Mouse (Mus musculus) Muller cell, postnatal 12 days (primary cell): ENCODE results near the gene Pbp2.
A peak's percentile ranks its signal among the peaks of the same experiment; 100 is the strongest.

Experiments
- DNase-seq: peaks from one replicate; pipeline ENCODE4 v3.0.0-alpha.2; 2015; ENCODE audit errors: inconsistent ontology term

The Pbp2 gene

DNA sequence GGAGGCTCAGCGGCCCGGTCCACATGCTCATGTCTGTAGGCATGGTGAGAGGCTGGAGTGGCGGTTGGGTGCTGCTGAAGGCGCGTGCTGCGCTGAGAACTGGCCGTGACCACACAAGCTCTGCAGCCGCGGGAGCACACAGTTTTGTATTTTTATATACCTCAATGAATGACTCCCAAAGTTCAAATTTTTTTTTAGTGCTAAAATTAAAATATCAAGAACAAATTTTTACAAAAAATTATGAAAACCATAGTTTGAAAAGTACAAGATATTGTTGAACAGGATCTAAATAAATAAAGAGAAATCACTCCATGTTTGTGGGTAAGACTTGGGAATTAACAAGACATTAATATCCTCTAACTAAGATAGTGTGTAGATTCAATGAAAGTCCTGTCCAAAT is at the start of gene Pbp2:
TSS of gene Pbp2 (minus strand) at position 101 of the 400 bp plus-strand sequence.
- no peak for DNase-seq

DNA sequence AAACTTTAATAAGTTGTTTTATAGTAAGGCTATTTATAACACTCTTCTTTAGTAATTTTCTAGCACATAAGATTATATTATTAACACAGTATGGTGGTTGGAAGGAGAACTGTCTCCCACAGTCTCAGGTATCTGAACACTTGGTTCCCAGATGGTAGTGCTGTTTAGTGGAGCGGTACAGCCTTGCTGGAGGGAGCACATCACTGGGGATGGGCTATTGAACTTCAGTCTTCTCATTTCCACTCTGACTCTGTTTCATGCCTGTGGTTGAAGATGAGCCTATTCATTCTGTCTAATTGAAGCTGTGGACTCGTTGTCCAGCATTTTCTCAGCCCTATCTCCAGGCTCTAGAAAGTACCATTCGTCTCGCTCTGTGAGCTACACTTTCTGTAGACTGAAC is 44.7 kb upstream of the Pbp2 start:
- no peak for DNase-seq

DNA sequence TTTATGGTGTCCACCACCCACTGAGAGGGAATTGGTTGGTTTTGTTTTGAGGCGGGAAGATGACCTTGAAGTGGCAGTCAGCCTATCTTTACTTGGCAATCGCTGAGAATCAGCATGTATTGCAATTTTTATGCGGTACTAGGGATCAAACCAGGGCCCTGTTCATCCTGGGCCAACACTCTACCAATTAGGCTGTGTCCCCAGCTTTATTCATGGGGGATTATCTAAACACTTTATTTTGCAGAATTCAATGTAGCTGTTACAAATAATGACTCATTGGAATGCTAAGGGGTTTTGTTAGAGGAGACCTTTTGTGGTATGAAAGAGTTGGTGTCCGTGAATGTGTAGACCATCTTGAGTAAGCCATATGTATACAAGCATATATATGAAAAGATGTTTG is 42.3 kb upstream of the Pbp2 start:
- DNase-seq, result peak; percentile 61

DNA sequence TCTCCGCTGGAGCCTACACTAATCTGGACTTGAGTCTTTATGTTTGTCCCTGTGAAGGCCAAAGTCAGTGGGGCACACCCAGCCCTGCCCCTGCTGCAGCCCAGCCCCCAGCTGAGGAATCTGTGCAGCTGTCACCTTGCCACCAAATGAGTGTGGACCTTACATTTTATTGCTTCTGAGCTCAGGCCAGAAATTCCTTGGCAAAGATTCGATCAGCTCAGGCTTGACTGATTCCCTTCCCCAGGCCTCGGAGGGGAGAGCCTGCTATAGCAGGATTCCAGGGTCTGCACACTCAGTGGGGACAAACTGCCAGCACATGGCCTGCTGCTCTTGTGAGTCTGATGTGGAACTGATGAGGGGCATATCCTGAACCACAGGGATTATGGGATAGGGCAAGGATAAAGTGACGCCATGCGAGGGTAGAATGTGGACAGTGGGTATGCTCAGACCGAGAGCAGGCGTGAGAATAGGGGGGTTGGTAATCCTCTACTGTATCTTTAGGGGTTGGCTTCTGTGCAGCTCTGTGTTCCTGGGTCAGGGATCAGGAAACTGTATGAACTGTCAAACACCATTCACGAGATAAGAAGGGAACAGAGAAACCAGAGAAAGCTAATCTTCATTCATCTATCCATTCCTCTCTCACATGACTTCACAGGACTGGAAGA is 41.6 kb upstream of the Pbp2 start:
- DNase-seq, result peak; percentile 89

DNA sequence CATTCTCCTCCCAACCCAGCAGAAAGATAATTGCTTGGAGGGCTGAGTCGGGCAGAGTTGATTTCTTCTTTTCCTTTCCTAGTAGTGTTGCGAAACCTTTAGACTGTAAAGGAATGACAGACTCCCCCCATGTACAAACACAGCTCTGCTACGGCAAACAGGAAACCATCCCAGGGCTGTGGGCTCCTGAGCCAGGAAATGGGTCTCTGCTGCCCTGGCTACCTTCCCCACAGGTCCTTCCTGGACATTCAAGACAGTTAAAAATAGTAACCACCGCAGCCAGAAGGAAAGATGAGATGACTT is 30.8 kb upstream of the Pbp2 start:
- DNase-seq, result no peak

DNA sequence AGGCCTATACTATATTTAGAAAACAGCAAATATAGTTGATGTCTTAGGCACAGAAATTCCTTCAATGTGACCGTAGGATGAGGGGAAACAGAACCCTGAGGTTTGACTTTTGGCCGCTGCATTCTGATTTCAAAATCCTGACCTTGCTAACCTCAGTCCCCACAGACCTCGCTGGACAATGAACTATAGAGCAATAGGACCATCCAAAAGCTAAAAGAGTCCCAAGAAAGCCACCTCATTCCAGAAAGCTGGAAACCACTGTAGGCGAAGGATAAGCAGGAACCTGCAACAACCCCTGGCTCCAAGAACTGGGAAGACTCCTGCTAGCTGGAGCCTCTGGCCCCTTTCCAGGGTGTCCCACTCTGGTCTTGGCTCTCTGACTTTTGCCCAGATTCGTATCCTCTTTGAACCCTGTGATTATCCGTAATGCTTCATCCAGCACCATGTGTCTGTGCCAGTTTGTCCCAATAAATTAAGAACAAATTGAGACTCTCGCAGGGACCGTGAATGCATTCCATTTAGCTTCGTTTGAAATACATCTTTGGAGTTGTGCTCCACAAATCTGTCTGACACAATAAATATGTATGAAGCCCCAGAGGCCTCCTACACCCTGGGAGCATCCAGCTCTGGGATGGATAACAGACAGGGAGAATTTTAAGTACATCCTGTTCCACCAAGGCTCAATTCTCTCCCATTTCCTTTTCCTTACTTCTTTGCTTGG is 30.3 kb upstream of the Pbp2 start:
- no peak for DNase-seq

DNA sequence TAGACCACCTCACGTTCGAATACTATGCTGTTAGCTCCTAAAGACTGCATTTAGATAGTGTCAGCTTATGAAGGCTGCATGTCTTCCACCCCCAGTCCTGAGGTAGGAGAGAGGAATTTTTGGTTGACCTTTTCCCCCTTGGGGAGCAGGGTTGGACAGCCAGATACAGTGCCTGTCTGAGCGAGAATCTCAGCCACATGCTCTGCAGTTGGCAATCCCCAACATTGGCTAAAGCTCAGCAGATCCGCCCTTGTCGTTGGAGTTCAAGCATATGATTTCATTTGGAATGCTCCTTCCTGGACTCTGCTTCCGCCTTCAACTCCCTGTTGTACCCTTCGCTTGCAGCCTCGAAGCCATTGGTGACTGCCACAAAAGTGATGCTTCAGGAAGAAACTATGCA is 26.2 kb upstream of the Pbp2 start:
- DNase-seq, result no peak

DNA sequence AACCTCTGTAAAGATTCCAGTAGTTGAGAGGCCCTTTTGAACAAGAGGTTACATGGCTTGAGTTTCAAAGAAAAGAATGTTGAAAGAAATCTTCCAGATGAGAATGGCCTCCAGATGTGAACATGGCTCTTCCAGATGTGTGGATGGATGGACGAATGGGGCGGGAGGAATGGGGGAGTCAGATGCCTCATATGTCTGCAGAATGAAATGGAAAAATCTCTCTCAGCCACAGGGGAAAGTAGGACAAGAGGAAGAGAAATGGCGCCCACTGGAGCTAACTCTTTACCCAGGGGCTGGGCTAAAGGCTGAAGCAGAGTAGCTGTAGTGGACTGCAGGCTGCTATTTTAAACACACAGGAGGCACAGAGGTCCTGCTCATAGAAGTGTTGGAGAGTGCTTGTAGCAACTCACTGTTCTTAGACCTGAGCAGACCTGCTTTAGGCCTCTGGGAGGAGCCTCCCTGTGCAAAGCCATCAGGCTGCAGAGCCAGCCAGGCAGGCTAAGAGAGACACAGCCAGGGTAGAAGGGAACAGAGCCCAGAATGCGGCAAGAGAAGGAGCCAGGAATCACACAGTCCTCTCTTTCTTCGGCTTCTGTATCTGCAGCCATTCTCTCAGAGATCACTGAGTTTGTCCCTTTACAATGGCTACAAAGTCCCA is 23.9 kb upstream of the Pbp2 start:
- DNase-seq, result peak; percentile 83

DNA sequence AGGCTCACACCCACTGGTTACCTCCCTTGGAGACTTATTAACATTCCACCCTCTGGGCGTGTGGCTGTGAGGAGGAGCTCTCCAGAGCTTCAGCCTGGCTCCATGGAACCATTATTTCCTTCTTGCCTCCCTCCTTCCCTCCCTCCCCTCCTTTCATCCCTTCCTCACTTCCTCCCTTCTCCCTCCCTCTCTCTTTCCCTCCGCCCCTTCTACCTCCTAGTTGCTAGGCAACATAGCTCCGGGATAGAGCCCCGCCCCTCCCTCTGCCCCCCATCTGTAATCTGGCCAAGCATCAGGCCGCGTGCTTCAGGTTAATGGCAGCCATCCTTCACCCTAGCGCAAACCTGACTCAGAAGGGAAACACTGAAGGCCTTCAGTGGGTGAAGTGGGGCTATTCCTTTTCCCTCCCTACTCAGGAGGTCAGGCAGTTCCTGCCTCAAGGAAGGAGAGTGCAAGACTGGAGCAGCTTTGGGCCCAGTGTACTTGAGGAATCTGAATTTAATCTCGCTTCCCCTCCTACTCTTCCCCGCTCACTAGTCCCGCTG is 22.6 kb upstream of the Pbp2 start:
- DNase-seq, result no peak

DNA sequence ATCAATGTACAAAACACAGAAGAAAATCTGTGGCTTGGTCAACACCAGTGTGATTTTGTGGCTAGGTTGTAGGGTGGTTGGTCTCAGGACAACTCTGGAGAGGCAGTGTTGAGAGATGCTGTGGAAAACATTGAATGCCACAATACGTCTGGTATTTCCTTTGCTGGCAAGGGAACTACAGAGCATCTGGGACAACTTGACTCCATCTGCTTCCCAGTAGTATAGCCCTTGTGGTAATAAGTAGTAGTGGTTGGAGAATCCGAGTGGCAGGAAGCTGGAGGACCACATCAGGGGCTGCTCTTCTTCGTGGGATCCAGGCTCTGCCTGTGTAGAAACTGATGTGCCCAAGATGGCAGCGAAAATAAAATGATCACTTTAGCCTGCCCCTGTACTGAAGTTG is 21.7 kb upstream of the Pbp2 start:
- DNase-seq, result no peak

DNA sequence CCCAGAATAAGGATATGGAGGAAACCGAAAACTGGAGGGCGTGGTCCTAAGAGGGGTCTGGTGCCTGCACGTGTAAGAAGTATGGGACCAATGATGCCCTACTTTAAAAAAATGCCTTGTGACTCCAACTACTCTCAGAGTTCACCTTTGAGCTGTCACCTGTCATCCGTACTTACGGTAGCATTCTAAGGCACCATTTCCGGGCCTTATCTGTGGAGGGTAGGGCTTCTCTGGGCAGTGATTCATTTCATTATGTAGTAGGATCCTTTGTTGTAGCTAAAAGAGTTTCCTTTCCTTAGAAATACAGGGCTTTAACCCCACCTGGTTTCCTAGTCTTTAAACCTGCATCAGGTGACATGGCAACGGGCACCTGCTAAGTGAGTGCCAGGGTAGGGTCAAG is 16.6 kb upstream of the Pbp2 start:
- DNase-seq, result no peak

DNA sequence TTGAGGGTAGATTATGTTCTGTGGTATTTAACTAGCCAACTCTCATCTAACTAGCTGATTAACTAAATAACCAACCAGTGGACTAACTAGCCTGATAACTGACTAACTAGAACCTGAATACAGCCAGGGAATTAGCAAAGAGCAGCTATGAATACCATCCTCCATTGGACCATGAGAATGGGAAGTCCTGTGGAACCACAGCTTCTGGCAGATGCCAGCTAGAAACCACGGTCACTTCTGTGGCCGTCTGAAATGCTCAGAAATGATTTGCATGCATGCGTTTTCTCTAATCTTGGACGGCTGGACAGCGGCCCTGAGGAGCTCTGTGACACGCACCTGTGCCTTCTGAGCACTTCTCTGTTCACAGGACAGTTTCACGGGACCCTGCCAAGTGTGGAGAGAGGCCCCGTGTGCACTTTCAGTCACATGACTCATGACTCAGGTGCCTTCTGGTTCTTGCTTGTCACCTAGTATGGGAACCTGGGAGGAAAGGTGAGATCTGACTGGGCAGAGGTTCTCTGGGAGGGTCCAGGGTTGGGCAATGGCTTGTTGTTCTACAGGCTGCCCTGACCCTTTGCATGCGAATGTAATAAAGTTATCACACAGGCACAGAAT is 14.6 kb upstream of the Pbp2 start:
- peak; percentile 54 for DNase-seq

DNA sequence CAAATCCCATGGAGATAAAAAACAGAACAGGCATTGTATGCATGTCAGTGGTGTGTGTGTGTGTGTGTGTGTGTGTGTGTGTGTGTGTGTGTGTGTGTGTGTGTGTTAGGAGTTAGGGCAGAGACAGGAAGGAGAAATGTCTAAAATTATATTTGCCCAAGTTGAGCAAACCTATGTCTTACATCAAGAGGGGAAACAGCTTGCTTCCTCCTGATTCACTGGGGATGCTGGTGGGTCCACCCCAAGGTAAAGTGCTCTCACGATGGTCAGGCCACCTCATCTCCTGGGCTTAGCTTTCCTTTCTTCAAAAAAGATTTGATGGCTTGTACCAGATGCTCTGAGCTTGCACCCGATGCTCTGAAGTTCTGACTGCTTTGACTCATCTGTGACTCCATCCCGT is 13.9 kb upstream of the Pbp2 start:
- DNase-seq, result no peak

DNA sequence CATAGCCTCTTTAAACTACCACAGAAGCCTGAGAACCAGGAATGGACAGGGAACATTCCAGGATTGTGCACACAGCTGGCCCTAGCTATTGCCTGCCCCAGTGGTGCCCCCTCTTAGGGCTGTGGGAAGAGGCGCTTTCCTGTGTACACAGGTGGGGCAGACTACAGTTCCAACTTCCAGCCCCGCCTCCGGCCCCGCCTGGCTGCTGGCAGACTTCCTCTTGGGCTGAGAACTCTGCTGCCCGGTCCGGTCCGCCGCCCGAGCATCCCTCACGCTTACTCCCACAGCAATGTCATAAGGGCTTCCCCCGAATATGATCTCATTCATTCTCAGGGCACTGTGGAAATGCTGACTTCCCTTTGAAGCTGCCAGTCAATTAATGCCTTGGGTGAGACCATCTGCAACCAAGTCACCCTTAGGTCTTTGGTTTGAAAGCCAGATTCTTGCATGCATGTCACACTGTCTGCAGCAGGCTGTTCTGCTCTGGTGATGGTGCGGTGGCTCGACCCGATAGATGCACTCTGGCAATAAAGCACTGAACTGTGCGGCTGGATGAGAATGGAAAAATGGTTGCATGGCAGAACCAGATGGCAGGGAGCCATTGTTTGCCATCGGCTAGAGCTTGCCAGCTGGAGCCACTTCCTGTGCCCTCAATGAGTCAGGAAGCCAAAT is 13.2 kb upstream of the Pbp2 start:
- DNase-seq, result peak; percentile 81

DNA sequence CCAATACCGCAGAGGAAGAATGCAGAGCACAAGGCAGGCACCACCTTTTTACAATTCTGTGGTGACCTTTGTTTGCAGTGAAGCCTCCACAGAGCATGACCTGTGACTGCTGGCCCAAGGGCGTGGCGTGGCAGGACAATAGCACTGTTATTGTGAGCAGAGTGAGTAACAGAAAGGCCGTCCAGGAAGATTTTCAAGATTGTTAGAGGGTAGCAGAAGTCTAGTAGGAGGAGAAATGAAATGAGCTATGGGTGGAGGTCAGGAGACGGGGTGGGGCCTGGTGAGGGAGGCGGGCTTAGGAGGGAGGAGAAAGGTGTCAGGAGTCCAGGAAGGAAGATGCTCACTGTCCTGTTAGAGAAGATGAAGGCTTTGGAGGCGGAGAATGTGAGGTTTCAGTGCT is 12.5 kb upstream of the Pbp2 start:
- DNase-seq, result peak; percentile 11

DNA sequence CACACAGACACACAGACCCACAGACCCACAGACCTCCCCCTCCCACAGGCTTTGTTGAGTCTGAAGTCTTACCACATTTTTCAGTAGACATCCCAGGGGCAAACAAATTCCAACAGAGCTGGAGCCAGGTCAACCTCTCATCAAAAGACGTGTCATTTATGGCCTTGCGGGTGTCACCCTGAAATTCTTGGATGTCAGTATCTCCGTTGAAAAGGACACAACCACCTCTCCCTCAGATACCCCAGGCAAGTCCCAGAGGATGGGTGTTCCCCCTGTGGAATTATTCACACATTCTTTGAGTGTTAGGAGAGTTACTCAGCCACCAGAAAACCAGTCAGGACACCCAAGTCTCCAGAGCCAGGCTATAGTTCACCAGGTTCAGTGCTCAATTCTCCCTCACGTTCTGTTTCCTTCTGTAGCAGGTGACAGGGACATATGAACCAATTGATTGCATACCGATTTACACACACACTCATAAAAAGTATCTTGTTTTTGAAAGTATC is 9.3 kb upstream of the Pbp2 start:
- peak; percentile 83 for DNase-seq

DNA sequence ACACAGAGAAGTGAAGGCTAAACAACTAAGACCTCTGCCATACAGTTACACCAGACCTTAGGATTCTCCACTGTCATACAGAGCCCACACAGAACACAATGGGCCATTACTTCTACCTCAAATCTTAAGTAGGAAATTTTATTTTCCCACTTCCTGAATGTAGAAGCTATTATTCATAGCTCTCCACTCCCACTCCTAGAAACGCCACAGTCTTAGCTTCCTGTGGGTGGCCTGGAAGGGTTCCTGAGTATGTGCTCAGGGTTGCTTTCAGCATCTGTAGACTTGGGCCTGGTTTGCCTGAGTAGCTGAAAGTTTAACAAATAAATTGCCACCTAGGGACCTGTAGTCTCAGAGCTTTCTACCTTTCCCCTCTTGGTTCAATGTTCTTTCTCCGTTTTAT is 5.9 kb upstream of the Pbp2 start:
- DNase-seq, result no peak

DNA sequence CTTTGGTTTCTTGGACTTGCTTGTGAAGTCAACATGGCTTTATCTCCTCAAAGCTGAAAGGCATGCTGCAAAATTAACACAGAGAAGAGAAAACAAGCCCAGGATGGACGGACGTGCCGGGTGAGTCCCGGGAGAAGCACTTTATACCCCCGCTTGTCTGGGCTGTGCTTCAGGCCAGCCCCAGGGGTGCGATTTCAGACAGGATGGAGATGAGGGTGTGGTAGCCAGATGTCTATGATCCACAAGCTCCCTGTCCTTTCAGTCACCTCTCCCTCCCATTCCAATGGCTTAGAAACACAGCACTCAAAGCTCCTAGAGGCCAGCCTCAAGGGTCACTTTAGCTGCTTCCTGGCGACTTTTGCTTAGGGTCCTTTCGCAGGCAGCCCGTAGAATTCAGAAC is 3.8 kb upstream of the Pbp2 start:
- no peak for DNase-seq

DNA sequence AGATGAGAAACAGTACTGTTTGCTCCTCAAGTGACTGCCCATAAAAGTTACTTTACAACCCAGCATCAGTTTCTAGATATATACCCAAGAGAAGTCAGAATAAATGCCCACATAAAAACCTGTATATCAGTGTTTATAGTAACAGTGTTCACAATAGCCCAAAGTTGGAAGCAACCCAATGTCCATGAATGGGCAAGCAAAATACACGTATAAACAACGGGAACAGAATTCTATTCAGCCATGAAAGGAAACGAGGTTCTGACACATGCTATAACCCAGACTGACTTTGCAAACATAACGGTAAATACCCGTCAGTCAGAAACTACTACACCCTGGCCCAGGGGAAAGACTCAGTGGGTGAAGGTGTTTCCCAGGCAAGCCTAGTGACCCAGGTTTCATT is 1.8 kb upstream of the Pbp2 start:
- no peak for DNase-seq

DNA sequence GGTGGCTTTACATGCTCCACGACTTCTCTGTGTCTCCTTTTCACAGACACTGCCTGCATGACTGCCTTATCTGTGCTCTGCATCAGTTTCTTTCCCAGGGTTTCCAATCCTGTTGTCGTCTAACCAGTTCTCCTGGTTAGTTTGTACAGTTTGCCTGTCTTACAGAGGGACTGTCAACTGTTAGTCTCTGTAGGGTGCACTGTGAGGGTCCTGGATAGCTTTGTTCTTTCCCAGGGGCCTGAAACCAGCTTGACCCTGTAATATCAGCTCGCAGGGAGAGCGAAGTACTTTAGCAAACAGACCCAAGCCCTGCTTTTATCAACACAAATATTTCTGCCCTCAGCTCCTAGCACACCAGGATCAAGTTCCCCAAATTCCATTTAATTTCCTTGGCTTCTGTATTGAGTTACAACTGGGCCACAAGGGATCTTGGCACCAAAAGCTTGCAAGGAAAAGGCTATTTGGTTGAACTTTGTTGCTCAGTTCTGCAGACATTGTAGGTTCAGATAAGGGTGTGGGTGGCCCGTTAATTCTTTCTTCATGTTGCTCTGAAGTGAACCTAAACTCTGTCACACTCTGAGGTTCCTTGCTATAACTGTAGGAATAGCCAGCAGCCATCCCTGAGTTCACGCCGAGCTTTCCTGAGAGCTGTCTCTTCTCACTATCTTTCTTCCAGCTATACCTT is 5.5 kb downstream of the Pbp2 start:
- DNase-seq, result peak; percentile 8

DNA sequence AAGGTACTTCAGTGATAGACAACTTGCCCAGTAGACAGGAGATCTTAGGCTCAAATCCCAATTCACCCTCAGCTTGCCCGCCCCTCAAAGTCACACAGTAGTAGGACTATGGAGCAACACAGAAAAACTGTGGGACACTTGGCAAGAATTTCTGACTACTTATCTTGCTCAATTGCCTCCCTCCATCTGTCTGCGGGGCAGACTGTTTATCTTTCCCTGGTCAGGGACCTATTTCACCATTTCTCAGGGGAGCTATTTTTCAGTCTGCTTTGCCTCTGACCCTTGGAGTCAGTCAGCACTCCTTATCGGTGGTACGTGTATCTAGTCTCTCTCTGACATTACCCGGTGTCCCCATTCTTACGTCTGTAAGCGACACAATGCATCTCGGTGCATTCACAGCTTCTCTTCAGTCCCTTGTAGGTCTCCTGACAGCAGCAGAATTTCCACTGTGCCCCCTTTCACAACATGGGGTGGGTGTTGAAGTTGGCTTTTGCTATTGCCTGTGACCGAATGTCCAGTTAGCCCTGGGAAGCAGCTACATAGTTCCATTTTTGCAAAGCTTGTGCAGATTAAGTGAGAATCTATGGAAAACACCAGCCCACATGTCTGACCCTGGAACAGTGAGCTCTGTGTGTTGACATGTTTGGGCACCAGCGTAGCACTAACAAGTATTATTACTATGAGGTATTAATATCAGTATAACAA is 7.6 kb downstream of the Pbp2 start:
- DNase-seq, result no peak
